Mouse (Mus musculus) mature B cell (primary cell): ENCODE data around the gene Gpr157.
"Not testable (repeated sequence)": the region's sequence is repeated elsewhere in the genome, so short reads cannot be mapped to it uniquely, and the experiment has no call there.

Experiments used
- in situ Hi-C: fragments of 300-500 bp; cut with MboI; formaldehyde crosslinking; loops from 2 replicates; pipeline ENCODE4 v1.14.3; 2019

The Gpr157 gene

DNA sequence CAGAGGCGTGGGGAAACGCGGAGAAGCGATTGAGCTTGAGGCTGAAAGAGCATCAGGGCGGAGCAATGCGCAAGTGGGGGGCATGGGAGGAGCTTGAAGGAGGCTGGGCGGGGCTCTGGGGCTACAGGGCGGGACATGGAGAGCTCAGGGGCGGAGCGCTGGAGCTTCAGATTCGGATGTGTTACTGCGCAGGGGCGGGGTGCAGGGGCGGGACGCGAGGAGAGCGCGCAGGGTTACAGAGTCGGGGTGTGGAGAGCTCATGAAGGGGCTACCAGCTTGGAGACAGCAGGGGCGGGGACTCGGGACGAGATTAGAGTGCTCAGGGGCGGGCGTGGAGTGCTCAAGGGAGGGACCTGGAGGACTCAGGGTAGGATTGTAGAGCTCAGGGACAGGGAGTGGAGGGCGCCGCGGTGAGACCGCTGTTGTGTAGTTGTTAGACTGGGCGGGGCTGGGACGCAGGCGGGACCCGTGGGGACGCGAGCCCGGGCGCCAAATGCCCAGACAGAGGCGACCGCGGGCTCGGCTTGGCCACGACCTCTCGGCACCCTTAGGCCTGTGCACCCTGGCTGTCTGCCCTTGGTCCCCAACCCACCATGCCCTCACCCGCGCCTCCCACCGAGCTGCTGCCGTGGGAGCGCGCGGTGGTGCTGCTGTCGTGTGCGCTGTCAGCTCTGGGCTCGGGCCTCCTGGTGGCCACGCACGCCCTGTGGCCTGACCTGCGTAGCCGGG, at the start of gene Gpr157:
Gpr157 (plus strand) TSS at position 205 of the 729 bp plus-strand sequence.
- in situ Hi-C loops: no loop called here

DNA sequence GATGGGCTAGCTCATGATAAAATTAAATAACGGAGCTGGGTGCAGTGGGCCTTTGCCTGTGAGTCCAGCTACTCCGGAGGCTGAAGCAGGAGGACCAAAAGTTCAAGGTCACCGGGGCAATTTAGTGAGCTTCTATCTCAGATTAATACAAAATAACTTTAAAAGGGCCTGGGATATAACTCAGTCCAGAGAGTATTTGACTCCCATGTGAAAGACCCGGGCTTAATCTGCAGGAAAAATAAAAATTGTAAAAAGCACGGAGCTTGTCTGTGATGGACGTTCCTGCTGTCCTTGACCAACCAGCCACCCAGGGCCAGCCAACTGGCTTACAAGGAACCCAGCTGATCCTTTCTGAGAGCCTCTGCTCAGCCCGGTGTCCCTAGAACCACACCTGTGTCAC, 48.6 kb upstream of the Gpr157 start:
- in situ Hi-C loops: loop anchor here (5.0 kb wide), 1 partner anchor 54 kb away; no protein-coding TSS in a partner anchor

GRCm38 (mm10) chr4:150040003-150040581, 47.1 kb upstream of the Gpr157 start:
- in situ Hi-C loops: no loop called here

DNA sequence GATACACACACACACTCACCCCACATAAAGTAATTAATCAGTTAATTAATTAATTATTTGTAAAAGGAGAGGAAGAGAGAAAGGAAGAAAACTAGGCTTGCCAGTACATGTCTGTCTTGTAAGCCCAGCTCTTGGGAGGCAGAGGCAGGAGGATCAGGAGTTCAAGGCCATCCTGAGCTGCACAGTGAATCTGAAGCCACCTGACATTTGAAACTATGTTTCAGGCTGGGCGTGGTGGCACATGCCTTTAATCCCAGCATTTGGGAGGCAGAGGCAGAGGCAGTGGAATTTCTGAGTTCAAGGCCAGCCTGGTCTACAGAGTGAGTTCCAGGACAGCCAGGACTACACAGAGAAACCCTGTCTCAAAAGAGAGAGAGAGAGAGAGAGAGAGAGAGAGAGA, 46.3 kb upstream of the Gpr157 start:
- in situ Hi-C loops: not testable (repeated sequence)

DNA sequence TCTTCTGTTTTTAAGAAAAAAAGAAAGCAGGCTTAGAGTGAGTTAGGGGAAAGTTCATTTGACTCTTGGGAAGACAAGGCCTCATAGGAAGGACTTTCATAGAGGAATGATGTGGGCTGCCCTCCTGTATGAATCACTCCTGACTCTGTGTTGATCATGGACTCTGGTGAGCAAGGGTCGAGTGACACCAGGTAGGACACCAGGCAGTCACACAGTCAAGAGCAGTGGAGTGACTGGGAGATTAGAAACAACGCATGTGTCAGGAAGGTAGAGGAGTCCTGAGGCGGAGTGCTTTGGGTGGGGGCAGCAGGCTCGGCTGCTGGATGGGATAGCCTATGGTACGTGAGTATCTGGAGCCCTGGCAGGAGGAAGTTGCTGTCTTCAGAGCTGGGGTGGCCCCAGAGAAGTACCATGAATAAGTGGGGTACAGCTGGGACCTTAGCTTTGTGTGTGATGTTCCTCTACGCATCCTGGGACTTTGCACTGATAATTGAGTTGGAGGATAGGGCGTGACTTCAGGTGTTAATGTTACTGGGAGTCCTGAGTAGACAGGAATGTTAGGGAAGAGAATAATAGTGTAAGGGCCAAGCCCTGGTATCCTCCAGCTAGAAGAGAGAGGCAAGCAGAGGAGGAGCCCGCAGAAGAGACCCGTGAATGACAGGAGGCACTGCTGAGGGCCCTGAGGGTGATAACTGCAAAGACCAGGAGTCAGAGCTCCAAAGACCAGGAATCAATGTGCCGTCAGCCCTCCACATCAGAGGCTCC, 45.6 kb upstream of the Gpr157 start:
- in situ Hi-C loops: no loop called here

DNA sequence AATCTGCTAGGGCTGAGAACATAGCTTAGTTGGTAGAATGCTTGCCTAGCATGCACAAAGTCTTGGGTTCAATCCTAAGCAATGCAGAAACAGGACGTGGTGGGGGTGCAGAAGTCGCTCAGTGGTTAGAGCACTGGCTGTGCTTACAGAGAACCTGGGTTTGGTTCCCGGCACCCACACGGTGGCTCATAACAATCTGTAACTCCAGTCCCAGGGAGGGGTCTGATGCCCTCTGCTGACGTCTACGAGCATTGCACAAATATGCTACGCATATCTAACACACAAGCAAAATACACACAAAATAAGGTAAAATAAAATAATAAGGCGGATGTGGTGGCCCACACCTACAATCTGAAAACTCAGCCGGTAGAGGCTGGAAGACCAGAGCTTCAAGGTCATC, 43.6 kb upstream of the Gpr157 start:
- in situ Hi-C loops: no loop called here

DNA sequence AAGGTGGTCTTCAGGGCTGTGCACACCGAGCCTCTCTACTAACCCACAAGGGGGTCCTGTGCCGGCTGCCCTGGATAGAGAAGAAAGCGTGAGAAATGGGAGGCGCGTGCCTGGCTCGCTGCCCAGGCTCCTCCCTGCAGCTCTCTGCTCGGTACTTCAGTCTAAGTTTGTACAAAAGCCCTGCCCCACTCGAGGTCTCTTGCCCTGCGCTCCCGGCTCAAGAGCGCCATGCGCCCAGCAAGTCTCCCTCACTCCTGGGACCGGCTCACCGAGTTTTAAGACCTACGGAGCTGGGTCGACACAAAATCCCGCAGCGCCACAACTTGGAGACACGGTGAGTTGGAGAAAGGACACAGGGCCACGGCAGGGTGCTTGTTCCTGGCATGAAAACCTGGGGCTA, 39.1 kb upstream of the Gpr157 start:
- in situ Hi-C loops: no loop called here

- in situ Hi-C loops: no loop called here
These were observed 38.5 kb upstream of the Gpr157 start for GRCm38 (mm10) chr4:150048478-150049156.

DNA sequence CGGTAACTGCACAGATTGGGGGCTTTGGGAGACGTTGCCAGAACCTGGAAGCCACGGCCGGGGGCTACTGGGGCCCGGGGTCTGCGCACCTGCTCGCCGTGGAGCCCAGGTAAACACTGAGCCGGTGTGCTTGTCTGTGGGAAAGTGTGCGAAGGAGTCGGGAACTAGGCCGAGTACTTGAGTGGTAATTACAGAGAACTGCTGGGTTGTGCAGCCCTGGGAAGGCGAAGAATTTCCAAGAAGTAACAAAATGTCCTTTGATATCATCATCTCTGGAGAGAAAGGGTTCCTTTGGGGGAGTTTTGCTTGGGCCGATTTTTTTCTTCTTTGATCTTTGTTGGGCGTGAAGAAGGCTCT, 38.0 kb upstream of the Gpr157 start:
- in situ Hi-C loops: no loop called here

DNA sequence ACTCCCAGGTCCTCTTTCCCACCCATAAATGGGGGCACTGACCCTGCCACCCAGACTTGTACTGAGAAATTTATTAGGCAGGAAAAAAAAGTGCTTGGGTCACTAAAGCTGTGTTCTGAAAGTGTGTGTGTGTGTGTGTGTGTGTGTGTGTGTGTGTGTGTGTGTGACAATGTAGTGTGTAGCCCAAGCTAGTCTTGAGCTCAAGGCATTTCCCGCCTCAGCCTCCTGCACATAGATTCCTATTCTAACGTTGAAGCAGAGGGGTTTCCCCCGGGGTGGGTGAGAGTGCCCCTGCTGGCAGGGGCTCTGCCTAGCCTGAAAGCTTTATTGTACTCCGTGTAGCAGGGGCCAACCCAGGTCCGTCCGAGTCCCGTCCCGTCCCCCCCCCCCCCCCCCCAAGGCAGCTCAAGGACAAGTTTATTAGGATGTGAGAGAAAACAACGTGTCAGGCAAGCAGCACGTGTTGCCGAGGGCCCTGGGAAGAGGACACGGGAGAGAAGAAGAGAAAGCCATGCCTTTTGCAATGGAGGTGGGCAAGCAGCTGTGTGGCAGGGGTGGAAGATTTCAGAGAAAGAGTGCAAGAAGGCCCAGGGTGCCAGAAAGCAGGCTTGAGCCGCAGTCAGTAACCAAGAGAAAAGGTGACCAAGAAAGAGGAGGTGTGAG, 37.5 kb upstream of the Gpr157 start:
- in situ Hi-C loops: no loop called here

- in situ Hi-C loops: no loop called here
These were observed 35.7 kb upstream of the Gpr157 start for GRCm38 (mm10) chr4:150051514-150051913.

GRCm38 (mm10) chr4:150052380-150052779, 34.8 kb upstream of the Gpr157 start:
- in situ Hi-C loops: no loop called here

- in situ Hi-C loops: no loop called here
These were observed 31.0 kb upstream of the Gpr157 start for GRCm38 (mm10) chr4:150056171-150056570.

GRCm38 (mm10) chr4:150057722-150058121, 29.4 kb upstream of the Gpr157 start:
- in situ Hi-C loops: no loop called here

DNA sequence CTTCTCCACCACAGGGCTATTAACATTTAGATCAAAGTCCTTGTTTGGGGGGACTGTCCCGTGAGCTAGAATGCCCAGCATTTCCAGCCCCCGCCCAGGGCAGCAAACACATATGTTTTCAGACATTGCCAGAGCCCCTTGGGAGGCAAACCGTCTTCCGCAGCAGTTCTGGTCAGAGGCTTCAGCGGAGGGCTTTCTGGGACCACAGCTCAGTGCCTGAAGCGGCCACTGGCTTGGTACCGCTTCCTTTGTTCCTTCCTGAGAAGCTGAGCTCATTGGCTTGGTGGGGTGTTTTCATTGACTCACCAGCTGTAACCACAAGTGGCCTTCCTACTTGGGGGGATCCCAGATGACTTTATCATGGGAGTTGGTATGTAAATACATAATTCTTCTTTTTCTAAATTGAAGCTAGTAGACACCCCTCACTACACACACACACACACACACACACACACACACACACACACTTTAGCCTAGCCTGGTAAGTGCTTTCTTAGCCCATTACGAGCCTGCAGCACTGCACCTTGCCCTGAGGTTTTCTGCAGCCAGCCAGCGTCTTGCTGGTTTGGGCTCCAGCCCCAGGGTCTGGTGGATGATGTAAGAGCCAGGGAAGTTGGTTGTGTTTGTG, 27.2 kb upstream of the Gpr157 start:
- in situ Hi-C loops: no loop called here

GRCm38 (mm10) chr4:150060469-150061170, 26.5 kb upstream of the Gpr157 start:
- in situ Hi-C loops: no loop called here

GRCm38 (mm10) chr4:150061432-150062225, 25.5 kb upstream of the Gpr157 start:
- in situ Hi-C loops: no loop called here

DNA sequence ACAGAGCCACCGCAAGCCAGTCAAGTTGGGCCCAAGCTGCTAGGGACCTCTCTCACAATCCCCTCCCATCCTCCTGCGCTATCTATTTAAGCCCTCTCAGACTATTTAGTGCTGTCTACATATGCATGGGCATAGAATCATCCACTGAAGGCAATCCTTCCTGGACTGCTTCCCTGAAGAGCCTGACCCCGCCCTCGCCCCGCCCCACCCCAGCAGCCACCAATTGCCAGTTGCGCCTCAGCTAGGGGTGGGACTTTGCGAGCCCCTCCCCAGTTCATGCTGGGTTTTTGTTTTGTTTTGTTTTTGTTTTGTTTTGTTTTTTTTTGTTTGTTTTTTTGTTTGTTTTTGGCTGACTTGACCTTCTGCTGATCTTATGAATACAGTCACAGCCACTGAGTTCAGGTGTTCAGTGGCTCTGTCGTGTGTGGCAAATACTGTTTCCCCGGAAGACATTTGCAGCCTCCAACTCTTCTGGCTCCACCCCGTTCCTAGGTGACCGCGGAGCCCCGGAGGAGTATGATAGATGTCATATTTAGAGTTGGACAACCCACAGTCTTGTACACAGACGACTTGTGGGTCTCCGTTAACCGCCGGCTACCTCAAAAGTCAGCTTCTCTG, 20.4 kb upstream of the Gpr157 start:
- in situ Hi-C loops: no loop called here

DNA sequence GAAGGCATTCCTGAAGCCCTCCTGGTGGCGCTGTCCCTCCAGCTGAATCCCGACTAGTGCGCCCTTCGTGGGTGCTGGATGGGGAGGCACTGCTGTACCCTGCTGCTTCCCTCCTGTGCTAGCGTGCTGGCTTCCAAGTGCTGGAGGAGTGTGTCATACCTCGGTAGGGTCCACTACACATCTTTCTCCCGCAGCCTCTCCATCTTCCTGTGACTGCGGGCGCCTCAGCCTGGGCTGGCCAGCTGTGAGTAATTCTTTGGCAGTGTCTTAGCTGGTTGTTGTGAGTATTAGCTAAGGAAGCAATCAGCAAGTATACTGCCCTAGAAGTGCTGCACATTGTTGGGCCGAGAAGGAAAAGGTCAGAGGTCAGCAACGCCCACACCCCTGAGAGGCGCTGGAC, 18.9 kb upstream of the Gpr157 start:
- in situ Hi-C loops: no loop called here

DNA sequence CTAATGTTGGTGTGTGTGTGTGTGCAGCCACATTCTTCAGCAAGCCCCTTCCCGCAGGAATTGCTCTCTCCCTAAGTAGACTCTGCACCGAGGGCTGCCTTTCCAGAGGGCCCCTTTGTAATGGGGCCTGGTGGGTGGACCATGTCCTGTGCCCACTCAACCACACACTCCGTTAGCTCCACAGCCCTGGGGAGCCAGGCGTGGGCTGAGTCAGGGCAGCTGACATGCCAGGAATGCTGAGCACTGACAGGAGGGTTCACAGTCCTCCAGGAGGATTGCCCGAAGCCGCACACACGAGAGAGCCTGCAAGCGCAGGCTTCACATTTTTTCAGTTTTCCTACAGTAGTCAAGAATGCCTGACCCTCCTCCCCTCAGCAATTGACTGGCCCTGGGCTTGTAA, 17.0 kb upstream of the Gpr157 start:
- in situ Hi-C loops: no loop called here
